Mouse (Mus musculus) brown adipose tissue, adult 24 weeks (tissue): Measurements from ENCODE around the gene Pabpc6. TPM values are rescaled to one million over a fixed set of nuclear protein-coding genes. Genes with fewer than 3 reads are reported as not detected.

ENCODE experiments used
- H3K27ac ChIP-seq: fragments of 200-500 bp; replicated peaks from 2 replicates; pipeline ENCODE4 v1.5.1; 2012; ENCODE audit warnings: low read depth, mild to moderate bottlenecking, low read length
- H3K4me1 ChIP-seq: fragments of 200-500 bp; 2 replicates; pipeline ENCODE4 v1.6.1; 2012; ENCODE audit warnings: low read length, mixed read lengths; ENCODE audit not compliant: control insufficient read depth, insufficient read depth, insufficient read length
- H3K4me3 ChIP-seq: fragments of 200-500 bp; 2 replicates; pipeline ENCODE4 v1.5.1; 2012; ENCODE audit warnings: low read depth, mild to moderate bottlenecking, low read length, moderate library complexity; ENCODE audit not compliant: insufficient read depth
- polyA plus RNA-seq: library from polyadenylated mRNA; stranded (reverse); fragments of >200 nt; gene quantifications from 2 replicates; pipeline ENCODE4 v1.2.4, GENCODE M21; 2012; ENCODE audit not compliant: missing spikeins, insufficient read depth, insufficient read length

Pabpc6 gene
- polyA plus RNA-seq, 1 experiment = not detected

- Histone ChIP-seq H3K4me3 (no peak overlapping the region), H3K4me1 (no peaks in the 10 kb centered on the region), H3K27ac (no peak overlapping the region)
These were observed 36.8 kb downstream of the Pabpc6 start for GRCm38 (mm10) chr17:9632579-9633252.

DNA sequence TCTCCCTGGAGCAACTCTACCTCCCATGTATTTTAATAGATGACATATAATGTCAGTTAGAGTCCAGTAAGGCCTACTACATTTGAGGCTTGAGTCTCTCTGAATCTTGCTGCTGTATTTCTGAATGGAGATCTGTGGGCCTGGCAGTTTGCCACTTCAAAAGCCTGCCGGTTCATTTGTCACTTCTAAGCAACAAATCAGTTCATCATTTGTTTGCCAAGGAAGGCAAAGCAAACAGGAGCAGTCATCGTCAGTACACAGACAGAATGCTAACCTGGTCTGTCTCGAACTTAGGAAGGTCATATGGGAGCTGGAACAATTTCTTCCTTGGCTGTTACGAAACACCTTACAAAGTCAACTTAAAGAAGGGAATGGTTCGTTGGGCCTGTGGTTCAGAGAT, 37.4 kb downstream of the Pabpc6 start:
- Histone ChIP-seq H3K4me1 (no peaks in the 10 kb centered on the region), H3K27ac (no peak overlapping the region), H3K4me3 (no peak overlapping the region)

DNA sequence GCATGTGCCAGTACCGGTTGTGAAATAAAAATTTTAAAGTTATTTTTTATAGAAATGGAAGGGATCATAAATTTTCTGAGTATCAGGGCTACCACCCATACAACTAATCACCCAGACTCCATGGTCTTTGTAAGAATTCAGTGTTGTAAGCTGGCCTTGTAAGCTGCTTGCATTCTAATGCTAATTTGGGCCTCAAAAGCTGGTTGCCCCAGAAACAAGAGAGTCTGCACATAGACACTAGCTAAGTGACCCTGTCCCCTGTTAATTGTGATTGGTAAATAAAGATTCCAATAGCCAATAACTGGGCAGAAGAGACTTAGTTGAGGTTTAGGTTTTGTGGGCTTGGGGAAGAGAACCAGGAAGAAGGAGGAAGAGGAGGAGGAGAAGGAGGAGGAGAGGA, 38.4 kb downstream of the Pabpc6 start:
- Histone ChIP-seq H3K4me1 (no peaks in the 10 kb centered on the region), H3K27ac (no peak overlapping the region), H3K4me3 (no peak overlapping the region)

DNA sequence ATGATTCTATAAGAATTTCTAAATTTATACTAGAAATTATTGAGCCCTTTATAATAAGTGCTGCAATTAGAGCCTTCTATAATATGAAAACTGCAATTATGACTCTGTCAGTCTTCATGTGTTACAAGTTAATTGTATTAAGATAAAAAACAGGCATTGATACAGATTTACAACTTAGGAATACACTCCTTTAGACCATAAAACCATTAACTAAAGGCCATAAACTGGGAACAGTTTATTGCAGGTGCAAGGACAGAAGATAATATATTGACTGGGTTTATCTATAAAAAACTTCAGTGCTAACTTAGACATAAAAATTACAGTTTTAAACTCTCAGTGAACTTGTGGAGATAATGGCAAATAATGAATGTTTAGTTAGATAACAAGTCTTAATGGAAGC, 42.5 kb downstream of the Pabpc6 start:
- no peak overlapping the region for H3K4me3 ChIP-seq
- no peaks in the 10 kb centered on the region for H3K4me1 ChIP-seq
- no peak overlapping the region for H3K27ac ChIP-seq

Other genes with a start within 250 kb of the Pabpc6 start
- gene Gm17728, start 247.7 kb downstream of the Pabpc6 start, polyA plus RNA-seq = not detected in 2 replicates